Mouse (Mus musculus): ENCODE measurements around the gene Pfdn5.

Pfdn5 gene

DNA sequence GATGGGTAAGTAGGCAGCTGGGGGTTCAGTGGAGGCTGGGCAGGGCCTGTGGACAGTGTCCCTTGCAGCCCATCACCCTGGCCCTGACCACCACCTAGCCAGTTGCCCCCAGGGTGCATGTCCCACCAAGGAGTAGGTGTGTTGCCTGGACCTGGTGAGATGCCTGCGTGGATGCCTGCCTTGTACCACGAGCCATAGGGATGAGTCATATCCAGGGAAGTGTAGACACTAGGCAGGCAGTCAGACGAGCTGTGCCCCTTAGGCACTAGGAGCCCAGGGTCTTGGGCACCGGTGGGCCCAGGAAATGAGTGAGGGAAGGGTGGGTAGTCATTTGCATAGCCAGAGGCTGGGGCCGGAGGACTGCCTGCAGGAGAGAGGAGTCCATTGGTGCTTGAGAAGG lies 32.9 kb downstream of the Pfdn5 start:
- in situ Hi-C loops (cut with MboI; ENCODE audit: low pct_unique_long_range_greater_than_20kb in 1 of 2, low sequenced_read_pairs in 2 of 2, unreplicated experiment in 1 of 2): no loop called here

DNA sequence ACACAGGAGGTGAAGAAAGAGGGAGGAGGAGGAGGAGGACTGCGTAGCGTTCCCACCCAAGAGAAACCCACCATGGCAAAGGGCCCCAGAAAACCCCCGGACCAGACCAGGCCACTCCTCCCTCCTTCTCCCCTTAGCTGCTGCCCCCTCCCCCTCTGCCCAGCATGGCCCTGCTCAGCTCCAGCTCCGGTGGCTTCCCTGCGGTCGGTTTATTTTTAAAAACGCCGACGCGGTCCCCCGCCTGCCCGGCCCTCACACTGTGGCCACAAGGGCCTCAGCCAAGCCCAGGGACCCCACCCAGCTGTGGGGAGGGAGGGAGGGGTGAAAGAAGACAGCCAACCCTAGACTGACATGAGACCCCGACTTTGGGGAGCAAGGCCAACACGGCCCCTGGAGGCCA lies 36.7 kb downstream of the Pfdn5 start:
- in situ Hi-C loops (cut with MboI; ENCODE audit: low pct_unique_long_range_greater_than_20kb in 1 of 2, low sequenced_read_pairs in 2 of 2, unreplicated experiment in 1 of 2): no loop called here

DNA sequence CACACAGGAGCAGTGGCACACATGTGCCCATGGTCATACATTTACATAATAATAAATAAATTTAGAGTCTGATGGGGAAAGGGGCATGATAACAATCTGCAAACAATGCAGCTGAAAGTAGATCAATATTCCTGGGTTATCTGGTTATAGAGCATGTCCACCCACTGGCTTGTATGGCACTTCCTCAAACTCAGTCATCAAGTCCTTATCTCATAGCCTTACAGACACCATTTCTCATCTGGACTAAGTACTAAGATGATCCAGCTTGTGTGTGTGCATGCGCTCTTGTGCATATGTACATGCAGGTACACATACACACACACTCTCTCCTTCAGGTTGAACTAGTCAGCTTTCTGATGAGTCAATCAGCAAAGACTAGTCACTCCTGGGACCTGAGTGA lies 38.8 kb downstream of the Pfdn5 start:
- in situ Hi-C loops (cut with MboI; ENCODE audit: low pct_unique_long_range_greater_than_20kb in 1 of 2, low sequenced_read_pairs in 2 of 2, unreplicated experiment in 1 of 2): no loop called here

DNA sequence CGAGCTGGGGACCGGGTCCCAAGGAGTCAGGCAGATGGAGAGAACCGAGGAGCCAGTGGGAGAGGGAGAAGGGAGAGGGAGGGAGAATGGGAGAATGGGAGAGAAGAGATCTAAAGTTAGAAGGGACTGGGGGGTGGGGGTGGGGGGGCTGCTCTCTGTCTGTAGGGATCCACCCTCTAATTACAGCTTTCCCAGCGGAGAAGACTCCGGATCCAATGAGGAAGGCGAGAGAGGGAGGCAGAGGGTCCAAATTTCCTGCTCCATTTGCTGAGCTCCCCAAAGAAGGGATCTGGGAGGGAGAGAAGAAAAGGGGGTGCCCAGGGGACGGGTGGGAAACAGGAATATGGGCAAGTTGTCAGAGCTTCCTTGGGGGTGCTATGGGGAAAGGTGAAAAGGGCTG lies 40.3 kb downstream of the Pfdn5 start:
- in situ Hi-C loops (cut with MboI; ENCODE audit: low pct_unique_long_range_greater_than_20kb in 1 of 2, low sequenced_read_pairs in 2 of 2, unreplicated experiment in 1 of 2): no loop called here

DNA sequence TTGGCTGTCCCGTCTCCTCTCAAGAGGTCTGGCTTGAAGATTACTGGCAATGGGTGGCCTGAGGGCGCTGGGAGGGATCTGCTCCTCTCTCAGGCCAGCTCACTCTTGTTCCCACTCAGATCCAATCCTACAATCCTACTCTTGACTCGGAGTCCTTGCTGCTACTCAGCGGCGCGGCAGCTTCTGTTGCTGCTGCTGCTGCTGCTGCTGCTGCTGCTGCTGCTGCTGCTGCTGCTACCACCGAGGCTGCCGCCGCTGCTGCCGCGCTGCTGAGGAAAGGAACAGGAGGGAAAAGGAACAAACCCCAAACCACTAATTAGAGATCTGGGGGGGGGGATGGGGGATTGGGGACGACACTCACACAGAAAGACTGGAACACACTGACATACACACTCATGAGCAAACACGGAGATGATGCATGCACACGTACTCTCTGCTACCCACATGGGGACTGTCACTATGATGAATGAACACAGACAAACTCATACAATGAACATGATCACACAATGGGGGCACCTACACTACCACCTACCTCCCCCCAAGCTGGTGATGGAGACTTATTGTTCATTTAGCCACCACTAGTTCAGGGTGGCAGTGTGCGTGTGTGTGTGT lies 40.9 kb downstream of the Pfdn5 start, which contains the start of gene Sp7:
Gene Sp7 (minus strand): TSS at position 450 of the 612 bp plus-strand sequence.
- in situ Hi-C loops (cut with MboI; ENCODE audit: low pct_unique_long_range_greater_than_20kb in 1 of 2, low sequenced_read_pairs in 2 of 2, unreplicated experiment in 1 of 2): no loop called here

DNA sequence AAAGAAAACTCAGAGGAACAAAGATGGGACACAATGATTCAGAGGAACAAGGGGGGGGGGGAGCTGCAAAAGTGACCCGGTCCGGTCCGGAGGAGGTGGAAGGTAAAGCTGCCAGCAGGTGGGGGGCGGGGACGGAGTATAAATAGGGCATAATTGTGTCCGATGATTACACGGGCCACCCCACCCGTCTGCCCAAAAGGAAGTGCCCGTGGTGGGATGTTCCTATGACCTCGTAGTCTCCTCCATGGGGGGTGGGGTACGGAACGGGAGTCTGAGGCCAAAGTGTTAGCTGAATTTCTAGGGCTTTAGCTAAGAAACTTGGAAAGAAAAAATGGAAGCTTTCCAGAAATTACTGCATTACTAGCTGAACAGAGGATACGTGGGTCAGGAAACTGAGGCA lies 44.1 kb downstream of the Pfdn5 start:
- in situ Hi-C loops (cut with MboI; ENCODE audit: low pct_unique_long_range_greater_than_20kb in 1 of 2, low sequenced_read_pairs in 2 of 2, unreplicated experiment in 1 of 2): no loop called here

DNA sequence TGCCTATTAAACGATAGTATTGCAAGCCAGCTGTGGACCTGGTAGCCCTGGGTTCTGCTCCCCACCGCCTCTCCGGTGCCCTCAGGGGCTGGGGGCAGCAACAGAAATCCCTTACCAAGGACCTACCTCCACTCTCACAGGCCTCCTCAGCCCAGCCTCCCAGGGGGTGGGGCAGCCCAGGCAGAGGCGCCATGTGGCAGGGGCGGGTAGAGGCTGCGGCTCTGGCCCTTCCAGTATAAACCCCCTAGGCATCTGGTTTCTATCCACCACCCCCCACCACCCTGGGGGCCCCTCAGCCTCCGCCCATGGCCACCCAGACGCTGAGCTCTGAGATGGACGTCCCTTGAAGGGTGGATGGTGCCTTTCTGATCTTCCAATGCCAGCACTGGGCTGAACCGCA lies 44.8 kb downstream of the Pfdn5 start:
- in situ Hi-C loops (cut with MboI; ENCODE audit: low pct_unique_long_range_greater_than_20kb in 1 of 2, low sequenced_read_pairs in 2 of 2, unreplicated experiment in 1 of 2): no loop called here

DNA sequence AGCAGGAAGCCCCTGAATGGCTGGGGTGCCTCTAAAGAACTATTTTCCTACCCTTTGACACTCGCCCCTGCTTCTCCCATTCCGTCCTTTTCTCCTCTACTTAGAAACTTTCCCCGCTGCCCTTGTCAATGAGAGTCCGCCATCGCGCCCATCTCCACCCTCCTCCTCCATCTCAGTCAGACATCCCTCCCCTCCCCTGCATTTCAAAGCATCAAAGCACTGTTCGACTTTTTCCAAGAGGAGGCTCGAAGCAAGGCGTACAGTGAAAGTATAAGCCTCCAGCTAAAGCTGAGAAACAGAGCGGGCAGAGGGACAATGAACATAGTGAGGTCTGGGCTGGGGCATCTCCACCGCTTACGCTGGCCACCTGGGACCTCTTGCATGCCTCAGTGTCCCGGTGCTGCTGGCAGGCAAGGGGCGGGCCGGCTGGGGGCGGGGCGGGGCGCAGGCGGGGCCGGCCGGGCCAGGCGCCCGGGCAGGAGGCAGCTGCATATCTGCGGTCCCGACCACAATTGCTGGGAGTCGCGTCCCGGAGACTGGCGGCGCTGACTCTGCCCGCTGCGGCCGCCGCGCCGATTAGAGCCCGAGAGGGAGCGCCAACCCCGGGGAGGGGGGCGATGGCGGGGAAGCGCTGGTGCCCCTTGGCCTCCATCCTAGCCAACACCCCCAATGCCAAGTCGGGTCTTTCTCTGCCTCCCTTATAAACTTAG lies 50.7 kb downstream of the Pfdn5 start:
- in situ Hi-C loops (cut with MboI; ENCODE audit: low pct_unique_long_range_greater_than_20kb in 1 of 2, low sequenced_read_pairs in 2 of 2, unreplicated experiment in 1 of 2): no loop called here

DNA sequence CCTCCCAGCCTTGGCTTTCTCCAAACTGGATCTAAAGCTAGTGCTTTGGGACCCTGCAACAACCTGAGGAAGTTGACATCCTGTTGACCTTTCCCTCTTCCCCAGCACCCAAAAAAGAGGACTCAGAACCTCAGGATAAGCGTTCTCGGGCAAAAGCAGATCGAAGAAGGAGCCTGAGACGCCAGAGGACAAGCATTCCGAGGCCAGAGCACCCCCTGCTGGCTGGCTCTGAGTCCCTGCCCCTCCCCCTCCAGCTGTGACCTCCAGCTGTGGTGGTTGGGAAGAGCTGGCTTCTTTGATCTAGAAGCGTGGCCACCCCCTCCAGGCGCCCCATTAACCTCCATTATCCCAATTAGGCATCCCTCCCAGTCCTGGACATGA lies 51.2 kb downstream of the Pfdn5 start:
- in situ Hi-C loops (cut with MboI; ENCODE audit: low pct_unique_long_range_greater_than_20kb in 1 of 2, low sequenced_read_pairs in 2 of 2, unreplicated experiment in 1 of 2): no loop called here

DNA sequence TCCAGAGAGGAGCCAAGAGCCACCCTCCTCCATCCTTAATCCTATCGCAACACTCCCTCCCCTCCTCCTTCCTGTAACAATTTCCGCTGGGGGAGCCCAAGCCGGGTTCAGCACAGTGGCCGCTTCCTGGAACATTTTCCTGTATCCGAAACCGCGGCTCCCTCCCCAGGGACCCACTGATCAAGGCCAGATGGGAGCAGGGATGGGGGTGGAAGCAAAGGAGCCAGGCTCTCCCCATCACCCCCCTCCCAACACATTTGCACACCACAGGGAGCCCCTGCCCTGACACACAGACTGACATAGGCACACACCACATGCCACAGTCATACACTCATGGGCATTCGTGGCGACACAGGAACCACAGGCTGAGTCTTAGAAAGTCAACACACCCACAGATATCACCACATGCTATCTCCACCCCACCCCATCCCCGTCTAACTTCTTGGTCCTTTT lies 51.9 kb downstream of the Pfdn5 start:
- in situ Hi-C loops (cut with MboI; ENCODE audit: low pct_unique_long_range_greater_than_20kb in 1 of 2, low sequenced_read_pairs in 2 of 2, unreplicated experiment in 1 of 2): no loop called here
